Mouse (Mus musculus) kidney, postnatal 0 days (tissue): Measurements from ENCODE around the gene Usp37. TPM values are rescaled to one million over a fixed set of nuclear protein-coding genes. Genes with fewer than 3 reads are reported as not detected.
A peak's percentile ranks its signal among the peaks of the same experiment; 100 is the strongest.

Experiments
- ATAC-seq: fragments of 200-750 bp; cut with Nextera tagmentation; replicated peaks from 2 replicates; pipeline ENCODE4 v1.8.0; 2017; ENCODE audit warnings: low read depth, moderate number of reproducible peaks, moderate TSS enrichment, moderate library complexity; ENCODE audit not compliant: low FRiP score
- DNase-seq: peaks from one replicate; pipeline ENCODE4 v3.0.0-alpha.2; 2016; ENCODE audit warnings: low spot score
- H3K27ac ChIP-seq: fragments of 300-500 bp; sonication (generic); 2 replicates; pipeline ENCODE4 v1.5.1; 2014; ENCODE audit warnings: mild to moderate bottlenecking
- H3K27me3 ChIP-seq: fragments of 300-500 bp; sonication (generic); 2 replicates; pipeline ENCODE4 v1.6.1; 2014; ENCODE audit warnings: low read length, mixed read lengths; ENCODE audit not compliant: insufficient read depth
- H3K36me3 ChIP-seq: fragments of 300-500 bp; sonication (generic); 2 replicates; pipeline ENCODE4 v1.6.1; 2014; ENCODE audit warnings: low read length, mixed read lengths; ENCODE audit not compliant: insufficient read depth
- H3K4me1 ChIP-seq: fragments of 300-500 bp; sonication (generic); replicated peaks from 2 replicates; pipeline ENCODE4 v1.6.1; 2014; ENCODE audit warnings: antibody characterized with exemption, low read length, mixed read lengths; ENCODE audit not compliant: insufficient read depth
- H3K4me2 ChIP-seq: fragments of 300-500 bp; sonication (generic); 2 replicates; pipeline ENCODE4 v1.6.1; 2014; ENCODE audit warnings: mild to moderate bottlenecking, low read length, moderate library complexity, mixed read lengths
- H3K4me3 ChIP-seq: fragments of 300-500 bp; sonication (generic); replicated peaks from 2 replicates; pipeline ENCODE4 v1.5.1; 2014; ENCODE audit warnings: low read depth, low read length
- H3K9ac ChIP-seq: fragments of 300-500 bp; sonication (generic); 2 replicates; pipeline ENCODE4 v1.6.1; 2014; ENCODE audit warnings: low read depth, low read length
- H3K9me3 ChIP-seq: fragments of 300-500 bp; sonication (generic); replicated peaks from 2 replicates; pipeline ENCODE4 v1.6.1; 2016; ENCODE audit warnings: low read length, inconsistent platforms, mixed read lengths
- CTCF ChIP-seq: IDR thresholded peaks from 2 replicates; pipeline ENCODE4 v1.5.1; 2016; ENCODE audit warnings: antibody characterized with exemption, low read depth, mild to moderate bottlenecking, moderate library complexity
- WGBS: fragments of 180-500 bp; shearing (Covaris S2); extraction: QIAGEN DNeasy Blood & Tissue Kit; methylation state at CpG from one replicate; pipeline ENCODE4 v1.1.7; 2014; 5-methylcytosine and 5-hydroxymethylcytosine counted together
- polyA plus RNA-seq: library from polyadenylated mRNA; unstranded; fragments of >200 nt; fragmentation: Nextera tagmentation; extraction: Ambion mirVana; gene quantifications from 2 replicates; pipeline ENCODE4 v1.2.1, GENCODE M21; 2015

Usp37 gene
- polyA plus RNA-seq, 1 experiment from 2014 or later, result 17.4 TPM

- H3K9ac ChIP-seq, result peak overlapping the region; percentile 100
- DNase-seq (no peak), ATAC-seq (no peak)
- H3K27ac ChIP-seq, result peak overlapping the region; percentile 100
- H3K4me3 ChIP-seq, result peak overlapping the region; percentile 93
- H3K36me3 ChIP-seq, result peaks cover 15% of the 10 kb centered on the region
- H3K4me1 ChIP-seq, result peaks cover 23% of the 10 kb centered on the region
- peak; percentile 22; the same call in 1 of the 2 replicates for TF ChIP-seq CTCF
- no peaks in the 10 kb centered on the region for H3K27me3 ChIP-seq
- H3K4me2 ChIP-seq, result peak overlapping the region; percentile 93
- no peaks in the 10 kb centered on the region for H3K9me3 ChIP-seq
- WGBS, result 26% methylated on average over 7 of the region's 7 CpGs
Observed at GRCm38 (mm10) chr1:74393010-74393409, 151.1 kb downstream of the Usp37 start.

- Histone ChIP-seq H3K9ac (peak overlapping the region; percentile 100), H3K4me3 (peak overlapping the region; percentile 93), H3K4me2 (peak overlapping the region; percentile 93), H3K9me3 (no peaks in the 10 kb centered on the region), H3K27ac (peak overlapping the region; percentile 100), H3K36me3 (peaks cover 15% of the 10 kb centered on the region), H3K27me3 (no peaks in the 10 kb centered on the region), H3K4me1 (peaks cover 26% of the 10 kb centered on the region)
- no peak for TF ChIP-seq CTCF
- WGBS, result 1% methylated on average over 16 of the region's 16 CpGs
- ATAC-seq (no peak), DNase-seq (peak; percentile 52)
Observed at GRCm38 (mm10) chr1:74392446-74392994, 151.6 kb downstream of the Usp37 start.

DNA sequence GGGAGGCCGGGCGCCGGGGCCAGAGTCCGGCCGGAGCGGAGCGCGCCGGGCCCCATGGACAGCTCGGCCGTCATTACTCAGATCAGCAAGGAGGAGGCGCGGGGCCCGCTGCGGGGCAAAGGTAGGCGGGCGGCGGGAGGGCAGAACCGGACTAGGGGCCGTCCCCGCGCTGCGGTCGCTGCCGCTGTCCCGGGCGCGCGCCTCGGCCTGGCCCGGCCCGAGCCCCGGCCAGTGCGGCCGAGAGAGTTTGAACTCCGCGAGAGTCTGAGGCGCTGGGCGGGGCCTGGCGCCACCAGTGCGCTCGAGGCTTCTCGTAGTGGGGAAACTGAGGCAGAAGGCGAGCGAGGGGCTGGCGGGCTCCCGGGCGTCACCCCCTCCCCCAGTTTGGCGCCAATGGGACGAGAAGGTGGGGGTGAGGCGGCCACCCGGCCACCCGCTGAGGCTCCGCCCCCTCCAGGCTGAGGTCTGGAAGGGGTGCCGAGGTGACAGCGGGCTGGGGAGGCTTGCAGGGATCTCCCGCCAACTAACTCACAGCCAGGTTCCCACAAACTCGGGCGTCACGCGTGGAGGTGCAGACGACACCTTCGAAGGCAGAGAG lies 152.1 kb downstream of the Usp37 start:
- Histone ChIP-seq H3K9ac (peak overlapping the region; percentile 100), H3K4me1 (peaks cover 29% of the 10 kb centered on the region), H3K9me3 (no peaks in the 10 kb centered on the region), H3K27ac (peak overlapping the region; percentile 100), H3K4me2 (peak overlapping the region; percentile 93), H3K27me3 (no peaks in the 10 kb centered on the region), H3K4me3 (peak overlapping the region; percentile 93), H3K36me3 (peaks cover 15% of the 10 kb centered on the region)
- TF ChIP-seq CTCF, result no peak
- ATAC-seq (peak; percentile 44), DNase-seq (peak; percentile 73)
- WGBS, result 1% methylated on average over 62 of the region's 63 CpGs

GRCm38 (mm10) chr1:74390924-74391748 lies 152.9 kb downstream of the Usp37 start, which contains the start of gene Ctdsp1:
Gene Ctdsp1, plus strand, starts transcription at chr1:74391509.
- H3K9ac ChIP-seq, result peak within 1 kb of the TSS; percentile 100
- peaks cover 15% of the 10 kb centered on the region for H3K36me3 ChIP-seq
- ATAC-seq (peak; percentile 81), DNase-seq (peak; percentile 99)
- TF ChIP-seq CTCF, result peak; percentile 36; the same call in 1 of the 2 replicates
- H3K27ac ChIP-seq, result peak within 1 kb of the TSS; percentile 100
- H3K27me3 ChIP-seq, result no peaks in the 10 kb centered on the region
- 3% methylated on average over 49 of the region's 51 CpGs for WGBS
- peaks cover 29% of the 10 kb centered on the region for H3K4me1 ChIP-seq
- H3K9me3 ChIP-seq, result no peaks in the 10 kb centered on the region
- peak within 1 kb of the TSS; percentile 93 for H3K4me2 ChIP-seq
- H3K4me3 ChIP-seq, result peak within 1 kb of the TSS; percentile 93

GRCm38 (mm10) chr1:74390287-74390906 lies 153.7 kb downstream of the Usp37 start:
- H3K27ac ChIP-seq, result peak overlapping the region; percentile 100
- ATAC-seq, result no peak
- DNase-seq, result peak; percentile 63
- no peaks in the 10 kb centered on the region for H3K9me3 ChIP-seq
- H3K4me1 ChIP-seq, result peaks cover 29% of the 10 kb centered on the region
- WGBS, result 4% methylated on average over 21 of the region's 21 CpGs
- H3K9ac ChIP-seq, result peak overlapping the region; percentile 46; the same call in 1 of the 2 replicates
- H3K36me3 ChIP-seq, result peaks cover 15% of the 10 kb centered on the region
- H3K4me3 ChIP-seq, result peak overlapping the region; percentile 7; the same call in 1 of the 2 replicates
- H3K27me3 ChIP-seq, result no peaks in the 10 kb centered on the region
- peak; percentile 77 for TF ChIP-seq CTCF
- H3K4me2 ChIP-seq, result peak overlapping the region; percentile 59
